Mouse (Mus musculus): ENCODE results near the gene Pan3. TPM values are rescaled to one million over a fixed set of nuclear protein-coding genes. Genes with fewer than 3 reads are reported as not detected.

Gene Pan3
- total and polyA plus RNA-seq, 3 experiments, result 60.6 to 61.5 TPM; not detected in 1

DNA sequence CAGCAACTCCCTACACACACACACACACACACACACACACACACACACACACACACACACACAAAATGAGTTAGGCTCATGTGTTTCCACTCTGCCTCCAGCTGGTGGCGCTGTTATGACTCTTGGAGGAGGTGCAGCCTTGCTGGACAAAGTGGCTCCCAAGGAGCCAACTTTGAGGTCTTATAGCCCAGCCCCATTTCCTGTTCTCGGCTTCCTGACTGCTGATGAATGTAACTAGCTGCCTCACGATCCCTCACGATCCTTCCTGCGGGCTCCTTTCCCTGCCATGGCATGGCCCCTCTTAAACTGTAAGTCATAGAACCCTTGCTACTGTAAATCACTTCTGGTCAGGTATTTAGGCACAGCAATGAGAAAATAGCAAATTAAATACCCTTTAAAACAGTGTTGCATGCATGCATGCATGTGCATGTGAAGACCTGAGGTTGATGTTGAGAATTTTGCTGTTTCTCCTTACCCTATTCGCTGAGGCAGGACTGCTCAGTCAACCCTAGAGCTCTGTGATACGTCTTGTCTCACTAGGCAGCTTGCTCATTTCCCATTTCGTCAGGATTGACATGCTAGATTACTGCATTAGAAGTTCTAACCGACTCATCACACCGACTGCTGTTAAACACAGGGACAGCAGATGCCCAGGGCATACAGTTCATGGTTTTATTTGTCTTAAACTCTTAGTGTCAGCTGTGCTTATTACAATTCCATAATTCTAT is 11.4 kb upstream of the Pan3 start (continued):
- no peak for TF ChIP-seq POLR2AphosphoS5 (IDR thresholded peaks at IDR 0.05; ENCODE audit: borderline replicate concordance, low read depth, low read length)
- TF ChIP-seq JUND (IDR thresholded peaks at IDR 0.05; ENCODE audit: low read depth, low read length), result no peak
- no peak for TF ChIP-seq MAX (IDR thresholded peaks at IDR 0.05; ENCODE audit: low read length)
- TF ChIP-seq HCFC1 (IDR thresholded peaks at IDR 0.05; ENCODE audit: low read depth, low read length), result 0 out of 2 replicates have a peak, but pooled peaks have one; percentile 13

DNA sequence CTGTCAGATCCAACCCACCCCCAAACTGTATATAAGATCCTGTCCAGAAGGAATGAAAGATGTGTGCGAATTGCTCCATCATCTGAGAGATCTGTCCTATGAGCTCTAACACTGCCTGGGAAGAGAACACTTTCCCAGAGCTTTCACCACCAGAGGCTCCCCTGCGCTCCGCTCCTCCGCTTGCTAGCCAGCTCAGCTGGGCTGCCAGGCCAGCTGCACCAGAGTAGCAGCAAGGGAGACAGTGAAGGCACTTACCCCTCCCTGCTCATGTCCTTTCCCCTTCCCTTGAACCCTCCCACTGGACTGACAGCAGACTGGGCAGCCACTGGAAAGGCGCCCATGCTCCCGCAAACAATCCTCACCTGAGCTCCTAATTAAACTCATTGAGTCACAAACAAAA is 6.3 kb upstream of the Pan3 start:
- TF ChIP-seq POLR2AphosphoS2 (IDR thresholded peaks at IDR 0.05; ENCODE audit: low read length) (no peak), BHLHE40 (IDR thresholded peaks at IDR 0.05; ENCODE audit: borderline replicate concordance, low read depth, low read length) (no peak), POLR2AphosphoS5 (IDR thresholded peaks at IDR 0.05; ENCODE audit: borderline replicate concordance, low read depth, low read length) (no peak), NELFE (IDR thresholded peaks at IDR 0.05; ENCODE audit: low read depth, low read length) (no peak), CHD1 (IDR thresholded peaks at IDR 0.05; ENCODE audit: low read depth, low read length) (no peak), USF1 (IDR thresholded peaks at IDR 0.05; ENCODE audit: low read depth, low read length) (no peak), MYC (IDR thresholded peaks at IDR 0.05; ENCODE audit: low read depth, low read length) (no peak), GATA1 (IDR thresholded peaks at IDR 0.05; ENCODE audit: low read depth, low read length) (no peak), POLR2A (IDR thresholded peaks at IDR 0.05; ENCODE audit: control insufficient read depth in 1 of 2, insufficient read depth in 1 of 2, low read depth in 1 of 2, low read length in 2 of 2, poor library complexity in 1 of 2) (no peak), ZMIZ1 (IDR thresholded peaks at IDR 0.05; ENCODE audit: low read depth, low read length) (no peak), ELF1 (IDR thresholded peaks at IDR 0.05; ENCODE audit: low read depth, low read length) (no peak), KAT2A (conservative IDR thresholded peaks at IDR 0.05; ENCODE audit: low read depth, low read length) (no peak), TBP (IDR thresholded peaks at IDR 0.05; ENCODE audit: low read depth, low read length) (no peak), HCFC1 (IDR thresholded peaks at IDR 0.05; ENCODE audit: low read depth, low read length) (no peak), MXI1 (IDR thresholded peaks at IDR 0.05; ENCODE audit: low read depth, low read length) (no peak)
- no peak for DNase-seq (ENCODE audit: low read depth, low spot score)
- peaks cover 0 to 3% of the 10 kb centered on the region in 2 experiments; a peak in 1 of 4 replicates for H3K36me3 ChIP-seq (ENCODE audit: control insufficient read depth in 1 of 2, insufficient read depth in 2 of 2, low read length in 2 of 2)
- H3K4me3 ChIP-seq (ENCODE audit: control insufficient read depth in 1 of 2, insufficient read depth in 1 of 2, low read depth in 2 of 2, low read length in 2 of 2), result no peak overlapping the region
- H3K79me2 ChIP-seq (ENCODE audit: control insufficient read depth, insufficient read depth, low read length, poor library complexity), result no peaks in the 10 kb centered on the region
- no peak overlapping the region for H3K27ac ChIP-seq (ENCODE audit: control insufficient read depth, low read depth, low read length)
- peaks cover 9% of the 10 kb centered on the region in 2 experiments; a peak in 3 of 4 replicates for H3K4me1 ChIP-seq (ENCODE audit: control insufficient read depth in 1 of 2, insufficient read depth in 2 of 2, low read length in 2 of 2)
- H3K9ac ChIP-seq (ENCODE audit: control insufficient read depth, low read depth, low read length, poor library complexity, severe bottlenecking), result no peak overlapping the region
- no peaks in the 10 kb centered on the region for H3K27me3 ChIP-seq (ENCODE audit: control insufficient read depth in 1 of 2, insufficient read depth in 2 of 2, low read length in 2 of 2)
- H3K9me3 ChIP-seq (replicated peaks; ENCODE audit: insufficient read depth, low read length), result no peaks in the 10 kb centered on the region
